Mouse (Mus musculus) adrenal gland, postnatal 10 days (tissue): Measurements from ENCODE around the gene Sirpb1b. TPM values are rescaled to one million over a fixed set of nuclear protein-coding genes. Genes with fewer than 3 reads are reported as not detected.
"Not testable (repeated sequence)": the region's sequence is repeated elsewhere in the genome, so short reads cannot be mapped to it uniquely, and the experiment has no call there.

Experiments used
- DNase-seq: peaks from one replicate; pipeline ENCODE4 v3.0.0; 2021; ENCODE audit warnings: mixed read lengths
- long read RNA-seq, 2 experiments: library from polyadenylated mRNA; stranded (forward); transcript quantifications; one replicate each; pipeline ENCODE4 v2.0.0; 2021
- total RNA-seq, 2 experiments: library from RNA; stranded (reverse); gene quantifications; 2 replicates each; pipeline ENCODE4 v1.2.3; 2021

Gene Sirpb1b
- under 1 TPM; 0.33 to 0.64 TPM for total RNA-seq
- long read RNA-seq, experiment 1 = 0 reads
- long read RNA-seq, experiment 2 = 0 reads

GRCm38 (mm10) chr3:15574887-15575286 lies at the start of gene Sirpb1b:
Gene Sirpb1b (minus strand): TSS chr3:15575065.
- DNase-seq = not testable (repeated sequence)

GRCm38 (mm10) chr3:15590377-15591117 lies 15.7 kb upstream of the Sirpb1b start:
- DNase-seq = not testable (repeated sequence)

- not testable (repeated sequence) for DNase-seq
These were observed 11.8 kb upstream of the Sirpb1b start for GRCm38 (mm10) chr3:15586665-15587064.

- DNase-seq = no peak
These were observed 8.6 kb upstream of the Sirpb1b start for GRCm38 (mm10) chr3:15583452-15583851.

DNA sequence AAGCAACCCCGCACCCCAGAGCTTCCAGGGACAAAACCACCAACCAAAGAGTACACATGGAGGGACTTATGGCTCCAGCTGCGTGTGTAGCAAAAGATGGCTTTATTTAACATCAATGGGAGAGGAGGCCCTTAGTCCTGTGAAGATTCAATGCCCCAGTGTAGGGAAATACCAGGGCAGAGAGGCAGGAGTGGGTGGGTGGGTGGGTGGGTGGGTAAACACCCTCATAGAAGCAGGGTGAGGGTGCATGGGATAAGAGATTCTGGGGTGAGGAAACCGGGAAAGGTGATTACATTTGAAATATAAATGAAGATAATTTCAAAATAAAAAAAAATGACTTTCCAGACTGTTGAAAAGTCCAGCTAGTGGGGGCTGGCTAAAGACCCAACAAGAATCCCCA lies 8.1 kb upstream of the Sirpb1b start:
- DNase-seq = not testable (repeated sequence)

DNA sequence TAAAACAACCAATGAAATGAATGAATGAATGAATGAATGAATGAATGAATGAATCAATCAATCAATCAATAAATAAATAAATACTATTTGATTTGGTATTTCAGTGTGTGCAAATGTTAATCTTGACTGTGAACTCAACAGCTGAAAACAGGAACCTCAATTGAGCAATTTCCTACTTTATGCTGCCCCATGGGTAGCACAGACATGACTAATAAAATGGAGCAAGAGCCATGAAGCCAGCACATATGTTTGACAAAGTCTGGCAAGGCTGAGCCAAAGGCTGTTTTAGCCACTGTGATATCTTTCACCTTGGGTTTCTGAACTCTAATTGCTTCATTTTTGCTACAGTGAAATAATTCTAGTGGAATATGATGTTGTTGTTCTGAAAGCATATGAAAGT lies 1.6 kb upstream of the Sirpb1b start:
- not testable (repeated sequence) for DNase-seq

DNA sequence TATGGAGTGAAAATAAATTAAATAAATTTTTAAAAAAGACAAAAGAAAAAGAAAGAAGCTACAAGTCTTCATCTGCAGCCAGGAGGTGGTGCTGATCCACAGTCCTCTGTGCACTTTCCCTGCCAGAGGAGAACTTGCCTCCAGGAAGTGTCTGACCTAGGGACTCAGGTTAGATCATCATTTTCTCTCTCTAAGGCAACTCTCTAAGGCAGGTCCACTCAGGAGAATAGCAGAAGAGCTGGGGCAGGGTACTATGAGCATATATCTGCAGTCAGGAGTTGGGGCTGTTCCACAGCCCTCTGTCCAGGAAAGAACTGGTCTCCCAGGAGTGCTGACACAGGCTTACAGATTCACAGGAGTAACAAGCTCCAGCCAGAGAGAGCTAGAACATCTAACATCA lies 46.3 kb downstream of the Sirpb1b start:
- DNase-seq = no peak

DNA sequence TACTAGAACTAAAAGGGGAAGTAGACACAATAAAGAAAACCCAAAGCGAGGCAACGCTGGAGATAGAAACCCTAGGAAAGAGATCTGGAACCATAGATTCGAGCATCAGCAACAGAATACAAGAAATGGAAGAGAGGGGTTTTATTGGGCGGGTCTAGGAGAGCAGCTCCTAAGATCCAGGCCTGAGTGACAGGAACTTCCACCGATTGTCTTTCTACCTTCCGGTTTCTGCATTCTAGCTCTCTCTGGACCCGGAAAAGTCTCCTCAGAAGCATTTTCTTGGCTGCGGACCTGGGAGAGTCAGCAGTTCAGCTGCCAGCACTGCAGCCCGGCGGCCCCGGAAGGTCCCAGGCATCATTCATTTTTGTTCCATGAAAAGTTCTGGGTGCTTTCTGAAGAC lies 61.3 kb downstream of the Sirpb1b start:
- DNase-seq = not testable (repeated sequence)

GRCm38 (mm10) chr3:15507792-15508321 lies 67.0 kb downstream of the Sirpb1b start:
- not testable (repeated sequence) for DNase-seq

DNA sequence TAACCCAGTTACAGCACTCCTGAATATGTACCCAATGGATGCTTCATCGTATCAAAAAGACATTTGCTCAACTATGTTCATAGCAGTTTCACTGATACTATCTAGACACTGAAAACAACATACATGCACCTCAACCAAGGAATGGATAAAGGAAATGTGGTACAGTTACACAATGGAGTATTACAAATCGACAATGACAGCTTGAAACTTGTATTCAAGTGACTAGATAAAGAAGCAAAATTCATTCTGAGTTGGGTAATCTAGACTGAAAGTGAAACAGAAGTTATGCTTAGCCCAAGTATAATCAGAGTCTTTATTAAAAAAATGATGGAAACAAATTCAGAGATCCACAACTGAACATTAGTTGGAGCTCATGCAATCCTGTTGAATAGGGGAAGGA lies 100.0 kb downstream of the Sirpb1b start:
- DNase-seq = not testable (repeated sequence)

- DNase-seq = not testable (repeated sequence)
These were observed 104.7 kb downstream of the Sirpb1b start for GRCm38 (mm10) chr3:15470158-15470557.

Other genes with a start within 250 kb of the Sirpb1b start
- gene Gm9733, start 242.8 kb downstream of the Sirpb1b start, total RNA-seq = not detected
- gene Sirpb1a, start 148.5 kb downstream of the Sirpb1b start, total RNA-seq = not detected